Mouse (Mus musculus) kidney, postnatal 14 days (tissue): Measurements from ENCODE around the gene Ywhaq.
"Not testable (repeated sequence)": the region's sequence is repeated elsewhere in the genome, so short reads cannot be mapped to it uniquely, and the experiment has no call there.

Source experiments
- DNase-seq: peaks from one replicate; pipeline ENCODE4 v3.0.0; 2022; ENCODE audit warnings: mixed read lengths

The Ywhaq gene

DNA sequence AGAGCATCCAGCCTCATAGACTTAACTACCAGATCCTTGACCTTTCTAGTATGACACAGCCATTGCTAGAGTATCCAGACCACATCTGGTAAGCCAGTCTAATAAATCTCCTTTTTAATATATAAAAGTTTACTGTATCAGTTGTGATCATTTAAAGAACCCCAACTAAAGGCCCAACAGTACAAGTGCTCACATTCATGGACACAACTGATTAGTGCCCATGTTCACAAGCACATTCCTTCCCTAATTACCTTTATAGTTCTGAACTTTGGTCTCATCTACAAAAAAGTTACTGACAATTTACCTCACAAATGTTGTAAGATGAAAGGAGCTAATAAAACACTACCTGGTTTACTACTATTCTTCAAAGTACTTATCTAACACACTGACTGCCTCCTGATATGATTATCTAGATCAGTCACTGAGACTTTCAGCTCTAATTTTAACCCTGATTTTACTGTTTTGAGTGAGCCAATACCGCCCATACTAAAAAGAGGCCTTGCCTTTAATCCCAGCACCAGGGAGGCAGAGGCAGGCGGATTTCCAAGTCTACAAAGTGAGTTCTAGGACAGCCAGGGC is 8.6 kb downstream of the Ywhaq start:
- no peak for DNase-seq

- DNase-seq = no peak
These were observed 14.7 kb downstream of the Ywhaq start for GRCm38 (mm10) chr12:21402771-21403170.

DNA sequence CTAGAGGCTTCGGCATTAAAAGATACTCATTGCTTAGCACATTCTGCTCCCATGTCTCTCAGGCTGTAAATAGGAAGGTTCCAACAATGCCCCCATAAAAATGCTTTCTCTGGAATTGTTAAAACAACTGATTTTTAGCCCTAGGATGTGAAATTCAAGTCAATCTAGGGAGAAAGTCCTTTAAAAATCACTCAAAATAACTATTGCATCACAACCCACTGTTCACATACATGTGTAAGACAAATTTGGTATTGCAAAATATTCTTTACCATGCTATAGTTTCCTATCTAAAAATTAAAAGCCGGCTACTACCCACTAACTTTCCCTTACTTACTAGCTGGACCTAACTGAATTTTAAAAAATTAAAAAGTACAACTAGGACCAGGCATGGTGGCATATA is 31.2 kb downstream of the Ywhaq start:
- no peak for DNase-seq

DNA sequence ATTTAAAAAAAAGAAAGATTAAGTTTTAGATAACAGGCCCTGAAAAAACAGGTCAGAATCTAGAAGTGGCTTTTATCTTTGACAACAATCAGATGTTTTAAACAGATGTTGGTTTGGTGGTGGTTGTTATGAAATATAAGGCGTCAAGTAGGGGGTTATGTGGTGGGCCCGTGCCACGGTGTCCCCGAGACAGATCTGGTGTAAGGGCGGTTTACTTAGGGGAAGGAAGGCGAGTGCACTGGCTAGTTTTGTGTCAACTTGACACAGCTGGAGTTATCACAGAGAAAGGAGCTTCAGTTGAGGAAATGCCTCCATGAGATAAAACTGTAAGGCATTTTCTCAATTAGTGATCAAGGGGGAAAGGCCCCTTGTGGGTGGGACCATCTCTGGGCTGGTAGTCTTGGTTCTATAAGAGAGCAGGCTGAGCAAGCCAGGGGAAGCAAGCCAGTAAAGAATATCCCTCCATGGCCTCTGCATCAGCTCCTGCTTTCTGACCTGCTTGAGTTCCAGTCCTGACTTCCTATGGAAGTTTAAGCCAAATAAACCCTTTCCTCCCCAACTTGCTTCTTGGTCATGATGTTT is 38.6 kb downstream of the Ywhaq start:
- not testable (repeated sequence) for DNase-seq

DNA sequence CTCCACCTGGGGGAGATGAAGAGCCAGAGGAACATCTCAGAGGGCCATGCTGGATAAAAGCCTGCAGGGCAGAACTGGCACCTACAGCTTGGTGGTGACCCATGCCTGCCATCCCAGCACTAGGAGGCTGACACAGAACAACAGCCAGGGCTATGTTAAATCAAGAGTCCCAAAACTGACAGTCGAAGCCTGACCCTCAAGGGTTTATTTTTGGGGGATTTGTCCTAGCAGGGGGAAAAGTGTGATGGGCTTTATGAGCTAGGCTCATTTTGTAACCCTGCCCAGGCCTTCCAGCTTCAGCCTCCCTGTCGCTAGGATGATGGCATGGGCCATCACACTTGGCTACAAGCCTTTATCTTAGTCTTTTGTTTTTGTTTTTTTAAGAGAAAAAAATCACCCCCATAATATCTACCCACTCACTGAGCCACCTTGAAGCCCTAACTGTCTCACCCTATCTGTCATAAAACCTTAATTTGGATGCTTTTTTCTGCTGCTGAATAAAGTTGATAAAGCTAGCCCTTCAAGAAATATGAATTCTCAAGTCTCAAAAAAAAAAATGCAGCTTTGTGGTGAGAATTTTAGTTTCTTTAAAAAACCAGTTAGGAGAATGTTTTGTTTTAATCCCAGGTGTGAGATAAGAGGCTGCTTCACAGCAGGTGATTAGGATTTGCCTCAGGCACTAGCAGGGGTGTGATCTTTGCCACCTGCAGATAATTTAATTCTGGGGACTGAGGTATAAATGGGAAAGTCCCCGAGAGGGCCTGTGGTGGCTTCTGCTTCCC is 41.9 kb downstream of the Ywhaq start:
- no peak for DNase-seq

DNA sequence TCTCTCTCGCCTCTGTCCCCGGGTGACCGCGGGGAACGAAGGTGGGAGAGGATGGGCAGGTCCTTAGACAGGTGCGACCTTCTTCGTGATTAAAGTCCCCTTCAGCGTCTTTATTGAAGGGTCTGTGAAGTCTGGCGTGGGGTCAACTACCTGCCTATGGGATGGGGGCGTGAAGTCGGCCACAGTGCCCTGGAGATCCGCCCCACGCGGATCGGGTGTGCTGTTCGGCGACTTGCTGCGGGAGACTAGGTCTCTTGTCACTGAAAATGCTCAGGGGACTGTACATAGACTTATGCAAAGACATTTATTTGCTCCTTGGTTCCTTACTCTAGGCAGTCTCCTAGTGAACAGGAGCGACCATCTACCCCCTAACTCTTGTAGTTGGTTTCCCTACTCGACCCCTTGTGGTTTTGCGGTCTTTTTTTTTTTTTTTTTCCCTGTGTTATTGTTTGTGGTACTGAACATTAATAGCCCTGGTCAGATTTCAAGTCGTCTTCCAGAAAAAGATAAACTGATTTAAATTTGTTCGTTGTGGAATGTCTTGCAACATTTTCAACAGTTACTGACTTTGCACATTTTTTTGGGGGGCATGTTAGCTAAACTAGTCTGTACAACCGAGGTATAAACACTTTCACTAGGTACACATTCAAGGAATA is 43.5 kb downstream of the Ywhaq start:
- no peak for DNase-seq

- peak; percentile 98 for DNase-seq
These were observed 44.2 kb downstream of the Ywhaq start, which contains the start of gene Adam17 for GRCm38 (mm10) chr12:21373100-21373819. TSS of gene Adam17 (minus strand) at chr12:21373632.

DNA sequence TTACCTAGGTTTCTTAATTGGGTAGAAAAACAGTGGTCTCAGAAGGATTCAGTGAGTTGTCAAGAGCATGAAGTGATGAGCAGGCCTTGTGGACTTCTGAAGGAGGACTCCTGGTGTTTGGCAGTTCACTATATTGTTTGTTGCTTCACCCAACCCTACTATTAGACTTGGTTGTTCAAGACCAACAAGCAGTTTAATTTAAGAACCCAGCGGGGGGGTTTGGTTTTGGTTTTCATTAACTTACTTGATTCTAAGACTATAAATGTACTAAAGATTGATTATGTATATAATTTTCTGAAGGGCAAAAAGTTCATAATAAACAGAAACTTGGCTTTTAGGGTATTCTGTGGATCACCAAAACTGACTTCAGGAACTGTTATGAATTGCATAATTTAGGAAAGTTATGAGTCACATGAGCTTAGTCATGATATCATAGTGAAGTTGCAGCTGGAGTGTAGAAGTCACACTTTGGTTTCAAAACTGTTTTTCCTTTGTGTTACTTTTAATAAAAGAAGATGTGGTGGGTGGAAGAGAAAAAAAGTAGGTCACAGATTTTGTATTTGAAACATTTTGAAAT is 47.3 kb downstream of the Ywhaq start:
- no peak for DNase-seq

GRCm38 (mm10) chr12:21369087-21369410 is 48.4 kb downstream of the Ywhaq start:
- DNase-seq = no peak

- DNase-seq = no peak
These were observed 48.9 kb downstream of the Ywhaq start for GRCm38 (mm10) chr12:21368376-21369086.

DNA sequence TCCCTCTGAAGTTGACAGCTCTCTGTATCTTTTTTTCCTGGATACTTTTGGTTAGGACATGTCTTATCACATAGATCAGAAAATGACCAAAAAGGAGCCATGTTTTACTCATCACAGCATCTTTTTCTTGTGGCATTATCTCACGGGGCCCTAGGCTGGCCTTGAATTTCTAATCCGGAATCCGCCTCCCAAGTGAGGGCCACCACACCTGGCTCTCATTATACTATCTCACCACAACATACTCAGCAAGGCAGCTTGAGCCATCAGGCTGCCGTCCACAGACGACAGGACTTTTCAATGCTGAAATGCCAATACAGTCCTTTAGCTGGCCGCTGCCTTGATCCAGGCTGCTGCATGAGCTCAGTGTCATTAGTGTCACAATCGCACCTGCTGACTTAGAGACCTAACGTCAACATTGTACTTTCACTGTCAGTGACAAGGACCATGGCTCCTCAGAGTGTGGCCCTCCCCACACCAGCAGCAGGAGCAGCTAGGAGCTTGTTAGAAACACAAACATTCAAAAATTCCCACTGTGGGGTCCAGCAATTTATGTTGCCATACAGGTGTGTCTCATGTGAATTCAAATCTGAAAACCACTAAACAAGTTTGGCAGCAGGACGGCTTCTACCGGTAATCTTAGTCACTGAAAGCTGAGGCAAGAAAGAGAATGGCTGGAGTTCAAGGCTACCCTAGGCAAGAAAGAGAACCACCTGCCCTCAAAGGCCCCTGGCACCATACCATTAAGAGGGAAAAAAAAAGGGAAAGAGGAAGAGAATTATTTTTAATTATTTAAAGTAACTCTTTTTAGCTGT is 52.6 kb downstream of the Ywhaq start:
- DNase-seq = no peak

DNA sequence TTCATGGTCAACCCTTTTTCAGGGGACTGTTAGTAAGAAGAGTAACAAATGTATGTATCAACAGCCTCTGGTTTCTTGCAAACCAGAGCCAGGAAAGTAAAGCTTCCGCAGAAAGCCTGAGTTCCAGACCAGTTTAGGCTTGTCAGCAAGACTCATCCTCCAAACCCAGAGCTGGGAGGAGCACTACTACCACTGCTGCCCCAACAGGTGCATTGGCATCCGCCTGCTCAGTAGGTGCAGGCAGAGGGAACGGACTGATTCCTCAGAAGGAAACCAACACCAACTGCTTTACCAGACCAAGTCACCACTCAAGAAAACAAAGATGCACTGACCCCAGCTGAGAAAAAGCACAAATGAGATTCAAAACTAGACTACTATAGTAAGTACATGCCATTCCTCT is 54.2 kb downstream of the Ywhaq start:
- no peak for DNase-seq

- DNase-seq = no peak
These were observed 54.8 kb downstream of the Ywhaq start for GRCm38 (mm10) chr12:21362686-21363085.

GRCm38 (mm10) chr12:21353681-21354080 is 63.8 kb downstream of the Ywhaq start:
- DNase-seq = no peak

GRCm38 (mm10) chr12:21350113-21350876 is 67.1 kb downstream of the Ywhaq start:
- DNase-seq = no peak

DNA sequence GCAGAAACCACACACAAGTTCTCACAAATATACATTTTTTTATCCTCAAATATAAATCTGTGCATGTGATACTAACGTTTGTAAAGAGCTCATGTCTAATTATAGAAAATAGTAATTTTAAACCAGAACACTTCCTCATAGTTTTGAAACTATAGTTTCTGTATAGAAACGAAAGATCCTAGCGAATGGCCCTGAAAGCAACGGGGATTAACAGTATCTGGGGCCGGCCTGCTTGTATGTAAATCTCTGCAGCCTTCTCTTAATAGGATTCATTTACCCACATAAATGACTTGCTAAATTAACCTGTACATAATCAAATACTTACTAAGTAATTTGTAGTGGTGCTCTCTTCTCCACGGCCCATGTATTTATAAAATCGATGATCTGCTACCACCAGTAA is 70.5 kb downstream of the Ywhaq start:
- DNase-seq = no peak

GRCm38 (mm10) chr12:21340674-21341073 is 76.8 kb downstream of the Ywhaq start:
- DNase-seq = no peak
